ENCODE assay signal across 8 mouse cellular contexts in the genomic region with DNA sequence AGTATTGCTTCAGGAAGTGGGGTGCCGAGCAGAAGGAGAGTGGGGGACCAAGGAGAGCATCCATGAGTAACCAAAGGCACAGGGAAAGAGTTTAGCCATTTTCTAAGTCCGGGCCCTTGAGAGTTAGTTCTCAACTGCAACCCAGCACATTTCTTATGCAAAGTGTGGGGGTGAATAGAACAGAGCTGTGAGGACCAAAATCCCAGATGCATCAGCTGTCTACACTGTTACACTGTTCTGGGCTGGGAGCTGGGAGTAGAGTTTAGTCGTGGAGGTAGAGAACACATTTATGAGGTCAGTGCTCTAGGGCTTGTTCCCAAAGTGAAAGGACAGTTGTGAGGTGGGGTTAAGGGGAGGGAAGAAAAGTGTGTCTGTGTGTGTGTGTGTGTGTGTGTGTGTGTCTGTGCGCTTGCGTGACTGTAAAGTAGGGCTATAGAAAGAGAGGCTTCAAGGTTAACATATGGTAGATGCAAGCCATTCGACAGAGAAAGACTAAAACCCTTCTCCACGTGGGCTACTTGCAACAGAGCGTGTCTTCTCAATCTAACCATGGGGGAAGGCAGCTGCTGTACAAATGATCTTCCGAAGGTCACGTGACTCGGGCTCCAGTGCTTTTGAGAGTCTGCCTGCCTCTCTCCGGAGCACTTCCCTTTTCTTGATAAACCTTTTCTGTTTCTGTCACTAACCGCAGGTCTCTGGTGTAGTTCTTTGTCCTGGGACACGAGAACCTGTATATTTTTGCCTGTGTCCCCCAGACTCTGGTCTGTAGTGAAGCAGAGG.
DNase-seq lines count a peak whose midpoint lies in the region; ATAC-seq and TF ChIP-seq lines count a peak whose summit lies in the region.

No protein-coding gene starts in this region.

- peak overlapping the region; percentile 16; the same call in 1 of the 2 replicates for H3K27ac ChIP-seq in liver, embryonic 13.5 days
- peak overlapping the region; percentile 40 for H3K27ac ChIP-seq in small intestine, adult 2 months (ENCODE audit: insufficient read depth, low read depth, low read length)
- no peak overlapping the region for H3K27ac ChIP-seq in limb, embryonic 10.5 days

- H3K4me3 ChIP-seq in liver, embryonic 13.5 days (replicated peaks) = 0 out of 2 replicates have a peak overlapping the region, but pooled peaks have one; percentile 1
- no peak overlapping the region for H3K4me3 ChIP-seq in small intestine, adult 2 months (ENCODE audit: low read depth, low read length)
- H3K4me3 ChIP-seq in limb, embryonic 10.5 days = no peak overlapping the region

- H3K36me3 ChIP-seq in liver, embryonic 13.5 days = no peaks in the 10 kb centered on the region
- no peaks in the 10 kb centered on the region for H3K36me3 ChIP-seq in small intestine, adult 2 months (ENCODE audit: control insufficient read depth, insufficient read depth, low read length)
- no peaks in the 10 kb centered on the region for H3K36me3 ChIP-seq in limb, embryonic 10.5 days

- TF ChIP-seq POLR2A in small intestine, adult 2 months (IDR thresholded peaks at IDR 0.05; ENCODE audit: low read depth, low read length) = no peak

- H3K4me2 ChIP-seq in liver, embryonic 13.5 days = peak overlapping the region; percentile 44

- DNase-seq in frontal cortex, postnatal 25 days (ENCODE audit: low spot score in 2 of 2) = no peak
- DNase-seq in B cell, adult 2 months = peak; percentile 82 to 86
- peak; percentile 33 for DNase-seq in c-Kit-positive CD71-positive TER-119-positive erythroid progenitor cells, embryonic 14.5 days (ENCODE audit: low spot score)
- DNase-seq in liver, embryonic 13.5 days = peak; percentile 47
- DNase-seq in limb, embryonic 10.5 days (ENCODE audit: low spot score) = no peak
- no peak for DNase-seq in cerebellum, adult 11 months

- peak; percentile 81 for ATAC-seq in frontal cortex, adult (ENCODE audit: low TSS enrichment)
- peak; percentile 56; the same call in 1 of the 2 replicates for ATAC-seq in liver, embryonic 13.5 days (ENCODE audit: low read depth)

- WGBS in liver, embryonic 13.5 days (ENCODE audit: insufficient replicate concordance) = 25% methylated on average over 14 of the region's 14 CpGs
- whole genome bisulfite sequencing in small intestine, adult 2 months = 61% methylated on average over 14 of the region's 14 CpGs
- 73% methylated on average over 14 of the region's 14 CpGs for WGBS in limb, embryonic 10.5 days

- peaks cover 20% of the 10 kb centered on the region for H3K4me1 ChIP-seq in liver, embryonic 13.5 days (replicated peaks)
- H3K4me1 ChIP-seq in small intestine, adult 2 months (ENCODE audit: control insufficient read depth, insufficient read depth, insufficient read length, low read length) = peaks cover 5% of the 10 kb centered on the region
- H3K4me1 ChIP-seq in limb, embryonic 10.5 days = peaks cover 6% of the 10 kb centered on the region; the same call in 1 of the 2 replicates

- TF ChIP-seq CTCF in small intestine, adult 2 months (IDR thresholded peaks at IDR 0.05; ENCODE audit: extremely low read depth, insufficient read length, insufficient replicate concordance, low read depth, low read length) = no peak

- H3K27me3 ChIP-seq in liver, embryonic 13.5 days = no peaks in the 10 kb centered on the region
- no peaks in the 10 kb centered on the region for H3K27me3 ChIP-seq in small intestine, adult 2 months (ENCODE audit: control insufficient read depth, insufficient read depth, low read length)
- H3K27me3 ChIP-seq in limb, embryonic 10.5 days (ENCODE audit: low read depth, poor library complexity, severe bottlenecking) = no peaks in the 10 kb centered on the region

- no peaks in the 10 kb centered on the region for H3K9me3 ChIP-seq in liver, embryonic 13.5 days (replicated peaks)
- no peaks in the 10 kb centered on the region for H3K9me3 ChIP-seq in limb, embryonic 10.5 days (replicated peaks)

- no peak overlapping the region for H3K9ac ChIP-seq in liver, embryonic 13.5 days

Comparison
In these comparisons a context has a peak if more than half of its experiments do, and no peak if none do; other contexts are left out.
1. DNase-seq: peak in B cell, adult 2 months (2 of 2), c-Kit-positive CD71-positive TER-119-positive erythroid progenitor cells, embryonic 14.5 days (single experiment) and liver, embryonic 13.5 days (single experiment); none in frontal cortex, postnatal 25 days (0 of 2), limb, embryonic 10.5 days (single experiment) and cerebellum, adult 11 months (single experiment).